Mouse (Mus musculus) urinary bladder, postnatal 36 days (tissue): ENCODE results near the gene Slfn9.
"Not testable (repeated sequence)": the region's sequence is repeated elsewhere in the genome, so short reads cannot be mapped to it uniquely, and the experiment has no call there.

Experiments used
- DNase-seq, 2 experiments: peaks; one replicate each; pipeline ENCODE4 v3.0.0; 2022; ENCODE audit warnings: low spot score in 2 of 2, mixed read lengths in 1 of 2

Slfn9 gene

DNA sequence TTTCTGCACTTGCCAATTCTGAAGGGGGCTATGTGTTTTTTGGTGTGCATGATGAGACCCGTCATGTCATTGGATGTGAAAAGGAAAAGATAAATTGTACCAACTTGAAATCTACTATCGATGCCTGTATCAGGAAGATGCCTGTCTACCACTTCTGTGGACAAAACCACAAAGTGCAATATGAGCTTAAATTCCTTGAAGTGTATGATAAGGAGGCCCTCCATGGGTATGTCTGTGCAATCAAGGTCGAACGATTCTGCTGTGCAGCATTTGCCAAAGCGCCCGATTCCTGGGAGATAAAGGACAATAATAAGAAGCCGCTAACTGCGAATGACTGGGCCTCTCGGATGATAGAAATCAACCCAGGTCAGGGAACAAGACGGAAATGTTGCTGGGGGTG is 34.7 kb downstream of the Slfn9 start:
- no peak for DNase-seq

DNA sequence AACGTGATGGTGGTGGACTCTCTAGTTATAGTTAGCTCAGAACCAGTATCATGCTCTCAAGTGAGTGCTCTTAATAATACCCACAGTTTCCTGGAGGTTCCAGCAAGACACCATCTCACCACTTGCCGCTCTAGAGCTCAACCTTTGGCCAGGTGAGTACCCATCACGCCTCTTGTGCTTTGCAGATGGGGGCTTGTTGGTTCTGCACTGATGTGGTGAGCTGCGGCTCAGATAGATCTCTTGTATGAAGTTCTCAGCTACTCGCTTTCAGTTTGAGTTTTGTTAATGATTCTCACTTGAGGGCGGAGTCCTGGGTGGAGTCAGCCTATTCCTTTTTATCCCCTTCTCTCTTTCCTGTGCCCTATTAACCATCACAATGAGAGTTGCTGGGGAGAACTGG is 37.0 kb downstream of the Slfn9 start:
- no peak for DNase-seq

DNA sequence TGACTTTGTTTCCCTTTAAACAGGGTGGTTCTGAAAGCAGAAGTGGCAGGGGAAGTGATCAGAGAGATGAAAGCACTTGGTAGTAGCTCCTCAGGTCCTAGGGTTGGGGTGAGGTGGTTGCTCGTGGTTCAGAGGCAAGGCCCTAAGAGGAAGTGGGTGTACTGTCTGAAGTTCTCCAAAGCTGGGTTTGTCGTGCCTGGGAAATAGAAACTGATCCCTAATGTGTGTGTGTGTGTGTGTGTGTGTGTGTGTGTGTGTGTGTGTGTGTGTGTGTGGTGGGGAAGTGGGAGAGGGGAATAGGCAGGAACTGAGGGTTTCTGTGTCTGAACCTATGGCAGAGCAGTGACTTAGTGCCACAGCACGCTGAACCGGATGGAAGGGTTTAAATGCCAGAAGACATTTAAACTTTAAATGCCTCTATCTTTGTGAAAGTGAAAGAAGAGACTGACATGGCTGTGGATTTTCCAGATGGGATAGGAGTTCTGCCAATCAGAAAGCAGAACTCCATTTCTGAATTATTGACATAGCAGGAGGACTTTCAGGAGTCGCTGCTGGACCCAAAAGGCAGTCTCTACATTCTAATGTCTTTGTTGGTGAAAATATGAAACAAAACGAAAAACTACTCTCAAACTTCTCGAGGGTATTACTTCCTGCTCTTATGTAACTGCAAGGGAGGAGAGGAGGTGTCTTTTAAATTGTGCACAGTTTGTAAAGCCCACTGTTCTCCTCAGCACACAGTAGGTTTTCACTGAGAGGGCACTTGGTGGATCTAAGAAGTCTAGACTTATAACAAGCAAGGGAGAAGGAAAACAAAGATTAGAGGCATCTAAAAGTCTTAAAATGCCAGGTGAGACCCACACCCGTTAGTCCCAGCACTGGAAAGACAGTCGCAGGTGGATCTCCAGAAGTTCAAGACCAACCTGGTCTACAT is 38.8 kb downstream of the Slfn9 start:
- DNase-seq = no peak

- DNase-seq = peak; percentile 30 to 70
Measured at GRCm38 (mm10) chr11:82951865-82952611, 39.6 kb downstream of the Slfn9 start.

- peak; percentile 15 to 54 for DNase-seq
Measured at GRCm38 (mm10) chr11:82950736-82951481, 40.7 kb downstream of the Slfn9 start, which contains the start of gene Slfn5. Gene Slfn5, plus strand, starts transcription at chr11:82951349.

GRCm38 (mm10) chr11:82949036-82949435 is 42.6 kb downstream of the Slfn9 start:
- no peak for DNase-seq

DNA sequence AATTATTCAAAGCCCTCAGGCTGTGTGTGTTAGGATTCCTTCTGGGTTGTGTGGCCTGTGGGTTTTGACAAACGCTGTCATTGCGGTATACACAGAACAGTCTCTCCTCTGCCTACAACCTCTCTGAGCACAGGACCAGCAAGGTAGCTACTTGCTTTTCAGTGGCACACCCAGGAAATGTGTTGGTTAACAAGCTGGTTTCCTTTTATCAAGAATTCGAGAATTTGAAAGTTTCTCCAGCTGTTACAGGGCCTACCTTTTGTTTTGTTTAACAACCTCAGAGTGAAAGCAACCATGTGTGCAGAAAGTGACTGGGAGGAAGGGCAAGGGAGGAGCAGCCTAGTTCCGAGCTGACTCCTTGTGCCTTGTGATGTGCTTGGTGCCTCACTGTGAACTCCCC is 44.2 kb downstream of the Slfn9 start:
- no peak for DNase-seq

GRCm38 (mm10) chr11:82945636-82946035 is 46.0 kb downstream of the Slfn9 start:
- DNase-seq = no peak

DNA sequence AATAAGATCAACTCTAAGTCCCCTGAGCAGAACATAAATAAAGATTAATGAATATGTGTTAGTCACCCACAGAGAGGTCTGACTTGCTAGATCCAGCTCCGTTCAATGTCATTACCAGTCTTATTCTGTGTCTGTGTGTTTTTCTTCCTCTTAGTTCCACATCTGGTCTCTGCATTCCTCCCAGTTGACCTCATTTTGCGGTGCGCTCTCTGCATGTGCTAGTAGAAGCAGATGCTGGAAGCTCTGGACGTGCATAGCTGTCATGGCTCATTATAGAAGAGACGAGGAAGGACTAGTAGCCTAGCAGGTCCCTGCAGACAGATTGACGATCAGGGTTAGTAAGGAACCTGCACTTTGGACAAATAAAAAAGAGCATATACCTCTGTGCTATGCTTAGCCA is 48.3 kb downstream of the Slfn9 start:
- DNase-seq = no peak

- no peak for DNase-seq
Measured at GRCm38 (mm10) chr11:82933186-82933585, 58.4 kb downstream of the Slfn9 start.

DNA sequence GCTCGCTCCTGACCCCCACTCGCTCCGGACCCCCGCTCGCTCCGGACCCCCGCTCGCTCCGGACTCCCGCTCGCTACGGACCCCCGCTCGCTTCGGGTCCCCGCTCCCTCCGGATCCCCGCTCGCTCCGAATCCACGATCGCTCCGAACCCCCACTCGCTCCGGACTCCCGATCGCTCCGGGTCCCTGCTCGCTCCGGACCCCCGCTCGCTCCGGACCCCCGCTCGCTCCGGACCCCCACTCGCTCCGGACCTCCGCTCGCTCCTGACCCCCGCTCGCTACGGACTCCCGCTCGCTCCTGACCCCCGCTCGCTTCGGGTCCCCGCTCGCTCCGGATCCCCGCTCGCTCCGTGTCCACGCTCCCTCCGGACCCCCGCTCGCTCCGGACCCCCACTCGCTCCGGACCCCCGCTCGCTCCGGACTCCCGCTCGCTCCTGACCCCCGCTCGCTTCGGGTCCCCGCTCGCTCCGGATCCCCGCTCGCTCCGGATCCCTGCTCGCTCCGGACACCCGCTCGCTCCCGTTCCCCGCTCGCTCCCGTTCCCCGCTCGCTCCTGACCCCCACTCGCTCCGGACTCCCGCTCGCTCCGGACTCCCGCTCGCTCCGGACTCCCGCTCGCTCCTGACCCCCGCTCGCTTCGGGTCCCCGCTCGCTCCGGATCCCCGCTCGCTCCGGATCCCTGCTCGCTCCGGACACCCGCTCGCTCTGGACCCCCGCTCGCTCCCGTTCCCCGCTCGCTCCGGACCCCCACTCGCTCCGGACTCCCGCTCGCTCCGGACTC is 59.8 kb downstream of the Slfn9 start:
- DNase-seq = not testable (repeated sequence)

DNA sequence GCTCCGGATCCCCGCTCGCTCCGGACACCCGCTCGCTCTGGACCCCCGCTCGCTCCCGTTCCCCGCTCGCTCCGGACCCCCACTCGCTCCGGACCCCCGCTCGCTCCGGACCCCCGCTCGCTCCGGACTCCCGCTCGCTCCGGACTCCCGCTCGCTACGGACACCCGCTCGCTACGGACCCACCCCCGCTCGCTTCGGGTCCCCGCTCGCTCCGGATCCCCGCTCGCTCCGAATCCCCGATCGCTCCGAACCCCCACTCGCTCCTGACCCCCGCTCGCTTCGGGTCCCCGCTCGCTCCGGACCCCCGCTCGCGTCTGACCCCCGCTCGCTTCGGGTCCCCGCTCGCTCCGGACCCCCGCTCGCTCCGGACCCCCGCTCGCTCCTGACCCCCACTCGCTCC is 60.5 kb downstream of the Slfn9 start:
- not testable (repeated sequence) for DNase-seq

GRCm38 (mm10) chr11:82930391-82930955 is 61.2 kb downstream of the Slfn9 start:
- not testable (repeated sequence) for DNase-seq

DNA sequence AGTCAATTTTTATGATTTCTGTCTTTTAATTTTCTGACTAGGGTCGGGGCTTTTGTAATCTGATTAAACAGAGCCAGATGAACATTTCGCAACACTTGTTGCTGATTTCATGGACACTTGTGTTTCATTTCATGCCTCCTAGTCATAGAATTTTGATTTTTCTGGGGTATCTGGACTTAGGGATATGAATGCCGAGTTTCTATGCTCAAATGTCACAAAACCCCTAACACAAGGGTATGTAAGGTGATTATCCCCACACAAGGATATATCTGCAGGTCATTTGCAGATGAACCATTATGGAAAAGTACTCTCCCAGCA is 62.0 kb downstream of the Slfn9 start:
- DNase-seq = no peak

GRCm38 (mm10) chr11:82928897-82929632 is 62.6 kb downstream of the Slfn9 start:
- no peak for DNase-seq
